28 mouse cellular contexts compared by ENCODE assay signal in genomic region chr13:25066659-25067058, GRCm38 (mm10). TPM values are rescaled to one million over a fixed set of nuclear protein-coding genes. Genes with fewer than 3 reads are reported as not detected.
"Had no signal": no experiment of that assay in that cellular context is flagged by ENCODE, and none has a peak within 500 bp of the region (broad histone marks: within the 10 kb centered on the region; RNA-seq: fewer than 3 reads in every experiment).

No protein-coding gene starts in this region.

- H3K4me1 ChIP-seq: embryonic facial prominence, embryonic 10.5 days; embryonic facial prominence, embryonic 12.5 days; embryonic facial prominence, embryonic 13.5 days; embryonic facial prominence, embryonic 15.5 days; forebrain, embryonic 10.5 days; forebrain, embryonic 12.5 days; forebrain, embryonic 13.5 days; forebrain, embryonic 15.5 days had no signal

- H3K27ac ChIP-seq: embryonic facial prominence, embryonic 10.5 days; embryonic facial prominence, embryonic 12.5 days; embryonic facial prominence, embryonic 13.5 days; embryonic facial prominence, embryonic 15.5 days; forebrain, embryonic 10.5 days; forebrain, embryonic 12.5 days; forebrain, embryonic 13.5 days; forebrain, embryonic 15.5 days; gastrocnemius, adult 2 months had no signal

- H3K36me3 ChIP-seq: embryonic facial prominence, embryonic 10.5 days; embryonic facial prominence, embryonic 12.5 days; embryonic facial prominence, embryonic 13.5 days; embryonic facial prominence, embryonic 15.5 days; forebrain, embryonic 10.5 days; forebrain, embryonic 12.5 days; forebrain, embryonic 15.5 days had no signal

- H3K9ac ChIP-seq: embryonic facial prominence, embryonic 12.5 days; embryonic facial prominence, embryonic 13.5 days; embryonic facial prominence, embryonic 15.5 days; forebrain, embryonic 12.5 days; forebrain, embryonic 13.5 days; forebrain, embryonic 15.5 days; forebrain, postnatal 0 days had no signal

- DNase-seq: cerebellum, adult 18-20 months; cerebellum, adult 2 months; cerebellum, adult 8-10 months; cerebellum, adult 9-10 months; cerebellum, adult 9-11 months; cerebellum, postnatal 10 days; cerebellum, postnatal 14 days; cerebellum, postnatal 25 days; cerebellum, postnatal 36 days; embryo, embryonic 11 days; forebrain, postnatal 0 days; gastrocnemius, adult 2 months; gastrocnemius, postnatal 10 days; gastrocnemius, postnatal 14 days; gastrocnemius, postnatal 25 days; gastrocnemius, postnatal 36 days; heart, adult 11 months had no signal

- H3K4me2 ChIP-seq: embryonic facial prominence, embryonic 12.5 days; embryonic facial prominence, embryonic 13.5 days; embryonic facial prominence, embryonic 15.5 days; forebrain, embryonic 12.5 days; forebrain, embryonic 13.5 days; forebrain, embryonic 15.5 days had no signal

- H3K9me3 ChIP-seq: embryonic facial prominence, embryonic 10.5 days; embryonic facial prominence, embryonic 12.5 days; embryonic facial prominence, embryonic 13.5 days; embryonic facial prominence, embryonic 15.5 days; forebrain, embryonic 10.5 days; forebrain, embryonic 12.5 days; forebrain, embryonic 13.5 days; forebrain, embryonic 15.5 days had no signal

- H3K27me3 ChIP-seq: embryonic facial prominence, embryonic 12.5 days; embryonic facial prominence, embryonic 13.5 days; embryonic facial prominence, embryonic 15.5 days; forebrain, embryonic 12.5 days; forebrain, embryonic 13.5 days; forebrain, embryonic 15.5 days had no signal

- H3K4me3 ChIP-seq: embryonic facial prominence, embryonic 10.5 days; embryonic facial prominence, embryonic 12.5 days; embryonic facial prominence, embryonic 13.5 days; embryonic facial prominence, embryonic 15.5 days; erythroblast, embryonic 14.5 days; forebrain, embryonic 10.5 days; forebrain, embryonic 12.5 days; forebrain, embryonic 13.5 days; forebrain, embryonic 15.5 days; gastrocnemius, adult 2 months had no signal

- ATAC-seq: forebrain, embryonic 13.5 days; forebrain, embryonic 14.5 days; forebrain, embryonic 15.5 days; forebrain, embryonic 16.5 days; forebrain, postnatal 0 days had no signal

RNA-seq across cellular contexts. Expression of gene Dcdc2a, which starts 10.9 kb away (rescaled TPM):
- polyA plus RNA-seq: erythroblast, embryonic 14.5 days had no signal
